Mouse (Mus musculus): ENCODE data around the gene Cad. TPM values are rescaled to one million over a fixed set of nuclear protein-coding genes. Genes with fewer than 3 reads are reported as not detected.
"Not testable (repeated sequence)": the region's sequence is repeated elsewhere in the genome, so short reads cannot be mapped to it uniquely, and the experiment has no call there.

The Cad gene
- polyA plus RNA-seq (2012; rRNA removed): 12.4 and 14.2 TPM in 2 replicates

DNA sequence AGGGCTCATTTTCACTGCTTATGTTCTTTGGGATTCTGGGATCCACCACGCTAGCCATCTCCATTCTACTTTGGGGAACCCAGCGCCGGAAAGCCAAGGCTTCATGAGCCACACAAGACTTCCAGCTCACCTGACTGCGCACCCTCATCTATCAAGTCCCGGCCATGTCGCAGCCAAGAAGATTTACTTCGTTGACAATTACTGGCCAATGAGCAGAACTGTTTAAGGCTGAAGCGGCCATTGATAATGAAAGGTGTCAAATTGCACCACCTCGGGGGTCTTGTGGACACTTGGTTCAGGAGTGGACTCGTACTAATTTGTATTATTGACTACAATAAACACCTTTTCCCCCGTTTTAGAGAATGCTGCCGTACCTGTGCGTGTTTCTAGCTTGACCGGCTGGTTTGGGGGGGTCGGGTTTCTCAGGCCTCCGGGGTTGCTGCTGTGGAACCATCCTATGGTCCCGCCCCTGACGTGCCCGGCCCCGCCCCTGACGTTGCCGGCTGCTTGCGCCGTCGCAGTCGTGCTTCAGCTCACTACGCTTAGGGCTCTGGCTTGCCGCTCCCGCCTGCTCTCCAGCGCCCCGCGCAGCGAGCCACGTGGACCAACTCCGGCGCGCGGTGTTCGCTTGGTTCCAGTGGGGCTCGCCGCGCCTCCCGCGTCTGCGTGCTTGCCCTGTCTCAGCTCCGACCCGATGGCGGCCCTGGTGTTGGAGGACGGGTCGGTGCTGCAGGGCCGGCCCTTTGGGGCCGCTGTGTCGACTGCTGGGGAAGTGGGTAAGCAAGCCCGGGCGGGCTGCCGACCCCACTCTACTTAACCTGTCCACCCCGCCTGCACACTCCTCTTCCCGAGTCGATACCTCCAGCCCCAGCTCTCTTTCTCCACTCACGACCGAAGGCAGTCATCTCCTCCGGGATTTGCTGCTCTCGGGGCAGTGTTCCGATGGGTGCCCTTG lies at the start of gene Cad:
TSS of gene Cad (plus strand) at position 520 of the 955 bp plus-strand sequence.
- no peaks in the 10 kb centered on the region for H3K27me3 ChIP-seq (replicated peaks; ENCODE audit: control insufficient read depth, insufficient read depth, low read length)
- H3K27ac ChIP-seq (ENCODE audit: insufficient read depth, low read depth, low read length): no peak within 1 kb of the TSS
- 3% methylated on average over 64 of the region's 64 CpGs for WGBS
- peaks cover 11% of the 10 kb centered on the region; the same call in 1 of the 2 replicates for H3K4me1 ChIP-seq (ENCODE audit: control insufficient read depth, insufficient read depth, low read length)
- H3K4me3 ChIP-seq (ENCODE audit: insufficient read depth, low read depth, low read length): peak within 1 kb of the TSS; percentile 59
- peak; percentile 96 for DNase-seq
- TF ChIP-seq CTCF (conservative IDR thresholded peaks at IDR 0.05; ENCODE audit: insufficient read depth, insufficient read length, low read depth, low read length) (no peak), POLR2A (IDR thresholded peaks at IDR 0.05; ENCODE audit: low read depth, low read length) (peak; percentile 45)
- no peaks in the 10 kb centered on the region for H3K36me3 ChIP-seq (ENCODE audit: control insufficient read depth, insufficient read depth, low read length)

DNA sequence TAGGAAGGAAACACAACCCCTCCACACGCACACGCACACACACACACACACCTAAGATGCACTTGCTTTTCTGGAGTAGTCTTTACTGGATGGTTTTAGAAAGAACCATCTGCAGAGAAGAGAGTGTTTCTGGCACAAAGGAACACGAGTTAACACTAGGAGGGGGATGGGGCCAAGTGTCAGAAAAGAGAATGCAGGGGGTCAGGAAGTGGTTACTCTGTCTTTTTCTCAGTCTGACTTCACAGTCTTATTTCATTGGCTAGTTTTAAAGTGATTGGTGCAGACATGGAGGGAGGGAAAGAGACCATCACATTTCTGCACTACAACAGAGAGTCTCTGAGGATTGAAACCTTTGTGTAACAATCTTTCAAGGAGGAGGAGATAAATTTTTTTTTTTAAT lies 41.8 kb upstream of the Cad start:
- no peaks in the 10 kb centered on the region for H3K36me3 ChIP-seq (ENCODE audit: control insufficient read depth, insufficient read depth, low read length)
- no peak overlapping the region for H3K27ac ChIP-seq (ENCODE audit: insufficient read depth, low read depth, low read length)
- no peaks in the 10 kb centered on the region for H3K27me3 ChIP-seq (replicated peaks; ENCODE audit: control insufficient read depth, insufficient read depth, low read length)
- 65% methylated on average over 3 of the region's 3 CpGs for WGBS
- no peak for DNase-seq
- H3K4me1 ChIP-seq (ENCODE audit: control insufficient read depth, insufficient read depth, low read length): no peaks in the 10 kb centered on the region
- TF ChIP-seq POLR2A (IDR thresholded peaks at IDR 0.05; ENCODE audit: low read depth, low read length) (no peak), CTCF (conservative IDR thresholded peaks at IDR 0.05; ENCODE audit: insufficient read depth, insufficient read length, low read depth, low read length) (no peak)
- no peak overlapping the region for H3K4me3 ChIP-seq (ENCODE audit: insufficient read depth, low read depth, low read length)

DNA sequence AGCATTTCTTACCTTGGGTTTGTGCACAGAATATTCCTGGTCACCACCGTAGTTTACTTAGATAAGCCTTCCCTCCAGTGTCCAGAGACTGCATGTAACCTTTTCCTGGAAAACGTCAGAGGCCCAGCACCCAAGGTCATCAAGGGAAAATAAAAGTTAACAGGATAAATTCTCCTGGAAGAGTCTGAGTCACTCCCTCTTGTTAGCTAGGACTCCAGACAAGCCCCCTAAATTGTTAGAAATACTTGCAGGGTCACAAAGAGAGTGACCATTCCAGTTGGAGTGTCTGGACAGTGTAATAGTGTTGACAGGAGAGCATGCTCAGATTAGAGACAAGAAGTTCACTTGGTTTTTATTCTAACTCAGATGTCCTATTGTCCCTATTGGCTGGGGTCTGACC lies 38.7 kb upstream of the Cad start:
- Histone ChIP-seq H3K27me3 (replicated peaks; ENCODE audit: control insufficient read depth, insufficient read depth, low read length) (no peaks in the 10 kb centered on the region), H3K36me3 (ENCODE audit: control insufficient read depth, insufficient read depth, low read length) (no peaks in the 10 kb centered on the region), H3K4me3 (ENCODE audit: insufficient read depth, low read depth, low read length) (no peak overlapping the region), H3K27ac (ENCODE audit: insufficient read depth, low read depth, low read length) (no peak overlapping the region), H3K4me1 (ENCODE audit: control insufficient read depth, insufficient read depth, low read length) (no peaks in the 10 kb centered on the region)
- whole genome bisulfite sequencing: 70% methylated on average over 2 of the region's 2 CpGs
- TF ChIP-seq CTCF (conservative IDR thresholded peaks at IDR 0.05; ENCODE audit: insufficient read depth, insufficient read length, low read depth, low read length) (no peak), POLR2A (IDR thresholded peaks at IDR 0.05; ENCODE audit: low read depth, low read length) (no peak)
- DNase-seq: no peak

DNA sequence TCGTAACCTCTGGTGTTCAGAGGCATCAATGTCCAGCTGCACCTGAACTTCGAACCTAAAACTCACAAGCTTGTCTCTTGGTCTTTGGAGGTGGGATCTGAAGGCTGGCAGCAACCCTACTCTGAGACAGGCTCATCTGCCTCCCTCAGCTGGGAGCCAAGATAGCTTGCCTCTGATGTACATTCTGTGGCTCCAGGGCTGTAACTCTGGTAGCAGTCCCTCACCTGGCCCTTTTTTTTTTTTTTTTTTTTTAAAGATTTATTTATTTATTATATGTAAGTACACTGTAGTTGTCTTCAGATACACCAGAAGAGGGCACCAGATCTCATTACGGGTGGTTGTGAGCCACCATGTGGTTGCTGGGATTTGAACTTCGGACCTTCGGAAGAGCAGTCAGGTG lies 32.8 kb upstream of the Cad start:
- not testable (repeated sequence) for H3K27ac ChIP-seq (ENCODE audit: insufficient read depth, low read depth, low read length); DNase-seq; H3K27me3 ChIP-seq (replicated peaks; ENCODE audit: control insufficient read depth, insufficient read depth, low read length); H3K4me3 ChIP-seq (ENCODE audit: insufficient read depth, low read depth, low read length); H3K36me3 ChIP-seq (ENCODE audit: control insufficient read depth, insufficient read depth, low read length); H3K4me1 ChIP-seq (ENCODE audit: control insufficient read depth, insufficient read depth, low read length)
- 63% methylated on average over 5 of the region's 5 CpGs for WGBS

DNA sequence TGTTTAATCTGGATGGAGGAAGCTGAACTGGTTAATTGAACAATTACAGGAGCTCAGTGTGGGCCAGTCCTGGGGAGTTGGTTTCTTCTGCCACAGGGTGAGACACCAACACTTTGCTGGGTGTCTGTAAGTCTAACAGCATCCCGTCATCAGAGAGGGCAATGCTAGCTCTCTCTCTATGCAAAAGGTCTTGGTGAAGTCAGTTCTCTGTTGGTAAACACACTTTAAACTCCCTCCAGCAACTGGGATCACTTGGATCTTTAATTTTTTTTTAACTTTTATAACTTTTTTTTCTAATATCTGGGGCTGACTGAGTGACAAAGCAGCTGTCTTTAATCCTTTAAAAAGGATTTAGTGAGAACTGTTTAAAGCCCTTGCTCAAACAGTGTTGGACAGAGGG lies 31.9 kb upstream of the Cad start:
- Histone ChIP-seq H3K27me3 (replicated peaks; ENCODE audit: control insufficient read depth, insufficient read depth, low read length) (no peaks in the 10 kb centered on the region), H3K4me1 (ENCODE audit: control insufficient read depth, insufficient read depth, low read length) (no peaks in the 10 kb centered on the region), H3K27ac (ENCODE audit: insufficient read depth, low read depth, low read length) (no peak overlapping the region), H3K4me3 (ENCODE audit: insufficient read depth, low read depth, low read length) (no peak overlapping the region), H3K36me3 (ENCODE audit: control insufficient read depth, insufficient read depth, low read length) (no peaks in the 10 kb centered on the region)
- DNase-seq: no peak
- WGBS: 69% methylated on average over 1 of the region's 1 CpGs
- TF ChIP-seq CTCF (conservative IDR thresholded peaks at IDR 0.05; ENCODE audit: insufficient read depth, insufficient read length, low read depth, low read length) (no peak), POLR2A (IDR thresholded peaks at IDR 0.05; ENCODE audit: low read depth, low read length) (no peak)

DNA sequence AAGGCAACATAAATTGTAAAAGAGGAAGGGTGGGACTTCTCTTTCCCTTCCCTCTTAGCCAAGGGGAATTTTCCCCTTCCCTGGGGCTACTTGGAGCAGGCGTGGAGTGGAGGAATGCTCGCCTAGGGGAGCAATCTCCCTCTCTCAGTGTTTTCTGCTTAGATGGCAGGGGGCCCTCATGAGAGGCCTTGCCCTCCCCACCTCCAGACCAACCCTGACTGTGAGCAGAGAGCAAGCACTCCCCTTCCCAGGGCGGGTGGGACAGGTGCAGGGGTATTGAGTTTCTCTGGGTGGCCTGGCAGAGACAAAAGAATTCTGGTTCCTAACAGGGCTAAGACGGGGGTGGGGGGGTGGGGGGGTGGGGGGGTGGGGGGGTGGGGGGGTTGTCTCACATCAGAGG lies 31.3 kb upstream of the Cad start:
- Histone ChIP-seq H3K27me3 (replicated peaks; ENCODE audit: control insufficient read depth, insufficient read depth, low read length) (no peaks in the 10 kb centered on the region), H3K4me1 (ENCODE audit: control insufficient read depth, insufficient read depth, low read length) (no peaks in the 10 kb centered on the region), H3K27ac (ENCODE audit: insufficient read depth, low read depth, low read length) (no peak overlapping the region), H3K36me3 (ENCODE audit: control insufficient read depth, insufficient read depth, low read length) (no peaks in the 10 kb centered on the region), H3K4me3 (ENCODE audit: insufficient read depth, low read depth, low read length) (no peak overlapping the region)
- no peak for DNase-seq
- TF ChIP-seq CTCF (conservative IDR thresholded peaks at IDR 0.05; ENCODE audit: insufficient read depth, insufficient read length, low read depth, low read length): no peak
- TF ChIP-seq POLR2A (IDR thresholded peaks at IDR 0.05; ENCODE audit: low read depth, low read length): no peak
- WGBS: 34% methylated on average over 4 of the region's 4 CpGs

DNA sequence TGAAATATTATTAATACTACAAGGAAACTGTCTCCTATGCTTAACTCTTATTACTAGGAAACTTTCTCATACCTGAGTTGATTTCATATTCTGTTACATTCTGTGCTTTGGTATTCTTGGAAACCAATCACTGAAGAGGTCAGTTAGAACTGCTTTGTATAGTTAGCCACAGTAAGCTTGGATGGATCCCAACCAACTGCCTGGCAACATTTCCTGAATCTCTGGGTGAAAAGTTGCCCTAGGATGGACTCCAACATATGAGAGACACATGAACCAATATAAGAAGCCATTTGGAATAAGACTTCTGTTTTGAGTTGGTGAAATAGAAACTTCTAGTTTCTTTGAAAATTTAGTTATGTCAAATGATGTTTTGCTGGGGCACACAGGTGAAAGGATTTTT lies 29.9 kb upstream of the Cad start:
- Histone ChIP-seq H3K27me3 (replicated peaks; ENCODE audit: control insufficient read depth, insufficient read depth, low read length) (no peaks in the 10 kb centered on the region), H3K36me3 (ENCODE audit: control insufficient read depth, insufficient read depth, low read length) (no peaks in the 10 kb centered on the region), H3K4me1 (ENCODE audit: control insufficient read depth, insufficient read depth, low read length) (no peaks in the 10 kb centered on the region), H3K4me3 (ENCODE audit: insufficient read depth, low read depth, low read length) (no peak overlapping the region), H3K27ac (ENCODE audit: insufficient read depth, low read depth, low read length) (no peak overlapping the region)
- DNase-seq: no peak
- no peak for TF ChIP-seq POLR2A (IDR thresholded peaks at IDR 0.05; ENCODE audit: low read depth, low read length)
- no peak for TF ChIP-seq CTCF (conservative IDR thresholded peaks at IDR 0.05; ENCODE audit: insufficient read depth, insufficient read length, low read depth, low read length)
